Mouse (Mus musculus) left cerebral cortex, adult 18-20 months (tissue): ENCODE data around the gene Gm10273. TPM values are rescaled to one million over a fixed set of nuclear protein-coding genes. Genes with fewer than 3 reads are reported as not detected.

Experiments
- total RNA-seq, 2 experiments: library from RNA; stranded (reverse); gene quantifications; 2 replicates each; pipeline ENCODE4 v1.2.3; 2021

The Gm10273 gene
- total RNA-seq, 2 experiments from 2014 or later = 46.4 to 50.8 TPM

Other genes with a start within 250 kb of the Gm10273 start
- 1 to 10 TPM; 5.5 to 7.1 TPM for gene Sept10, start 173.8 kb upstream of the Gm10273 start, total RNA-seq
- gene Sowahc, start 173.7 kb upstream of the Gm10273 start, total RNA-seq = 1 to 10 TPM; 6.9 to 7.8 TPM
- 10 to 100 TPM; 44.8 to 49.7 TPM for gene P4ha1, start 72.3 kb upstream of the Gm10273 start, total RNA-seq
- not detected for gene Pla2g12b, start 8.0 kb downstream of the Gm10273 start, total RNA-seq
- under 1 TPM; 0.19 to 0.35 TPM for gene Oit3, start 46.1 kb downstream of the Gm10273 start, total RNA-seq
- gene Gm10322, start 220.4 kb downstream of the Gm10273 start, total RNA-seq = not detected
- 10 to 100 TPM; 35.6 to 39.9 TPM for gene Mcu, start 221.1 kb downstream of the Gm10273 start, total RNA-seq